Mouse (Mus musculus): ENCODE results near the gene Smc3. TPM values are rescaled to one million over a fixed set of nuclear protein-coding genes. Genes with fewer than 3 reads are reported as not detected.

Gene Smc3
- 87.3 and 87.4 TPM in 2 replicates for polyA plus RNA-seq (2015; fragmentation: Nextera tagmentation; extraction: Ambion mirVana)

DNA sequence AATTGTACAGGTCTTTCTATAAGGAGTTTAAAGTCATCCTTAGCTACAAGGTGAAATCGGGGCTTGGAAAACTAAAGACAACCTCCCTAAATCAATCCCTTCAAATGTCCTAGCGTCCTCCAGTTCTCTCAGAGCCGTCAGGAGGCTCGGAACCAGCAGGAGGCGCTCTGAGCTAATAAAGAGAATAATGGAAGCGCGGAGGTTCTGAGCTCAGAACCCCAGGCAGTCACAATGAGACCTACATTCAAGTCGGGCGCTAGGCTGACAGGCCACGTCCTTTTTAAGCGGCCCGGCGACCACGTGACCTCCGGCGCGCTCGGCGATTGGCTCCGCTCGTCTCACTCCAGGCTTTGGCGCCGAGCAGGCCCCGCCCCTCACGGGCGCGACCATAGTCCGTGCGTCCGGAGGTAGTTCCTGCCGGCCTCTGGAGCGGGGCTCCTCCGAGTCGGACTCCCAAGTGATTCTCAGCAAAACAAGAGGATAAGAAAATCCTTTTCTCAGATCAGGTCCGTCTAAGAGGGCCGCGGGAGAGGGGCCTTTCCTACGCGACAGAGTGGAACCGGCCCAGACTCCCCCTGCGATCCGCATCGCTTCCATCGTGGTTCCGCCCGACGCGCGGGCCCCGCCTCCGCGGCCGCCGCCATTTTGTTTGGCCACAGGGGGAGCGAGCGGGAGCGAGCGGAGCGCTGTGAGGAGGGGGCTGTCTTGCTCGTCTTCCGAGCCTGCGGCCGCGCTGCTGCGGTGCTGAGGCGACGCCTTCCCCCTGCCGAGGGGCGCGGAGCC lies at the start of gene Smc3:
Smc3 (plus strand) TSS at position 642 of the 783 bp plus-strand sequence.
- H3K9ac ChIP-seq = peak within 1 kb of the TSS; percentile 96

DNA sequence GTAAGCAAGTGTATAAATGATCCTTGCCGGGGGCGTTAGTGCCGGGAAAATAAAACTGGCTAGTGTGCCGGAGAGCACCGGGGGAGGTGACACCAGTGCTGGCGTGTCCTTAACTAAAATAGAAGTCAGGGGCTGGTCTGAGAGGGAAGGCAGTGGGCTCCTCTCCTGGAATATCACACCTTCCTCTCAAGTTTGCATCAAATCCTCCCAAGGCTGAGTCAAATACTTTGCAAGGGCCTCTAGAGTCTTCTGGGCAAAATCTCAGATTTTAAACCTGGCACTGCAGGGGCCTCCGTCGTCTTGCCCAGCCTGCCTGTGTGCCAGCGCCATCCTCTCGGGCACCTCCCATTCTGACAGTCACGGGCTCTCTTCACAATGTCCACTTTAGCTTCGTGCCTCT lies 49.2 kb upstream of the Smc3 start:
- no peaks in the 10 kb centered on the region for H3K27me3 ChIP-seq
- no peak overlapping the region for H3K4me3 ChIP-seq
- H3K4me2 ChIP-seq = no peak overlapping the region
- ATAC-seq = no peak
- no peaks in the 10 kb centered on the region for H3K36me3 ChIP-seq (ENCODE audit: poor library complexity, severe bottlenecking)
- 81% methylated on average over 12 of the region's 12 CpGs for WGBS
- no peak overlapping the region for H3K27ac ChIP-seq
- H3K9ac ChIP-seq = no peak overlapping the region
- H3K9me3 ChIP-seq (replicated peaks) = no peaks in the 10 kb centered on the region
- H3K4me1 ChIP-seq = peaks cover 6% of the 10 kb centered on the region

More for the DNA sequence above, at the start of gene Smc3:
- Histone ChIP-seq H3K4me3 (peak within 1 kb of the TSS; percentile 98), H3K4me2 (peak within 1 kb of the TSS; percentile 97), H3K4me1 (peaks cover 23% of the 10 kb centered on the region), H3K27ac (peak within 1 kb of the TSS; percentile 97), H3K27me3 (no peaks in the 10 kb centered on the region), H3K36me3 (ENCODE audit: poor library complexity, severe bottlenecking) (peaks cover 18% of the 10 kb centered on the region), H3K9me3 (replicated peaks) (no peaks in the 10 kb centered on the region)
- WGBS = under 1% methylated on average over 68 of the region's 70 CpGs
- peak; percentile 97 for ATAC-seq

- WGBS = 46% methylated on average over 10 of the region's 10 CpGs
- Histone ChIP-seq H3K4me2 (no peak overlapping the region), H3K4me3 (no peak overlapping the region), H3K4me1 (peaks cover 9% of the 10 kb centered on the region), H3K27ac (no peak overlapping the region), H3K36me3 (ENCODE audit: poor library complexity, severe bottlenecking) (no peaks in the 10 kb centered on the region), H3K9me3 (replicated peaks) (no peaks in the 10 kb centered on the region), H3K9ac (no peak overlapping the region), H3K27me3 (no peaks in the 10 kb centered on the region)
- ATAC-seq = no peak
Measured at GRCm38 (mm10) chr19:53552216-53552786, 47.9 kb upstream of the Smc3 start.

GRCm38 (mm10) chr19:53552795-53553194 lies 47.4 kb upstream of the Smc3 start:
- WGBS = 68% methylated on average over 6 of the region's 6 CpGs

DNA sequence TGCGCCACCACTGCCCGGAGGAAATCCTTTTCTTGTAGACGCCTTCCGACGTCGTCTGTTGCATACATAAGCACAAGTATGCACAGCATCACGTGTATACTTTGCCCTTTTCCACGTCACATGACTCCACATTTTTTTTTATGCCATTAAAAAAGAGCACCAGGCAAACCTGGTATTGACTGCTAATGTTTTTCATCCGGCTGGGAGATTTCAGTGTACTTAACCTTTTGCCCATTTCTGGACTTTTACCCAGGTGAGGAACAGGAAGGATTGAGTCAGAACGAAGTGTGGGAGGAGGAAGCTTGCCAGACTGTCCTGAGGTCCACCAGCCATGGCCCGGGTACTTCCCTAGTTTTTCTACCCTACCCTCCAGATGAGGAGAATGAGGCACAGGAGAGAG lies 45.8 kb upstream of the Smc3 start:
- 90% methylated on average over 11 of the region's 11 CpGs for WGBS

More at GRCm38 (mm10) chr19:53552795-53553194, 47.4 kb upstream of the Smc3 start:
- no peaks in the 10 kb centered on the region for H3K36me3 ChIP-seq (ENCODE audit: poor library complexity, severe bottlenecking)
- H3K4me1 ChIP-seq = peaks cover 7% of the 10 kb centered on the region; the same call in 1 of the 2 replicates
- ATAC-seq = no peak
- H3K27me3 ChIP-seq = no peaks in the 10 kb centered on the region
- H3K27ac ChIP-seq = no peak overlapping the region
- H3K9me3 ChIP-seq (replicated peaks) = no peaks in the 10 kb centered on the region
- no peak overlapping the region for H3K4me3 ChIP-seq
- no peak overlapping the region for H3K4me2 ChIP-seq
- H3K9ac ChIP-seq = no peak overlapping the region

GRCm38 (mm10) chr19:53554981-53555616 lies 45.1 kb upstream of the Smc3 start:
- ATAC-seq = no peak
- no peaks in the 10 kb centered on the region for H3K27me3 ChIP-seq
- 81% methylated on average over 5 of the region's 5 CpGs for WGBS
- H3K27ac ChIP-seq = no peak overlapping the region
- no peaks in the 10 kb centered on the region for H3K36me3 ChIP-seq (ENCODE audit: poor library complexity, severe bottlenecking)
- no peaks in the 10 kb centered on the region for H3K9me3 ChIP-seq (replicated peaks)
- peaks cover 5% of the 10 kb centered on the region; the same call in 1 of the 2 replicates for H3K4me1 ChIP-seq
- H3K9ac ChIP-seq = no peak overlapping the region
- H3K4me3 ChIP-seq = no peak overlapping the region
- H3K4me2 ChIP-seq = no peak overlapping the region

More for the DNA sequence above, 45.8 kb upstream of the Smc3 start:
- no peak overlapping the region for H3K4me2 ChIP-seq
- H3K9me3 ChIP-seq (replicated peaks) = no peaks in the 10 kb centered on the region
- no peaks in the 10 kb centered on the region for H3K36me3 ChIP-seq (ENCODE audit: poor library complexity, severe bottlenecking)
- ATAC-seq = no peak
- no peaks in the 10 kb centered on the region for H3K27me3 ChIP-seq
- H3K9ac ChIP-seq = no peak overlapping the region
- H3K4me3 ChIP-seq = no peak overlapping the region
- H3K4me1 ChIP-seq = peaks cover 5% of the 10 kb centered on the region; the same call in 1 of the 2 replicates
- no peak overlapping the region for H3K27ac ChIP-seq

- H3K36me3 ChIP-seq (ENCODE audit: poor library complexity, severe bottlenecking) = no peaks in the 10 kb centered on the region
- WGBS = 36% methylated on average over 6 of the region's 6 CpGs
- no peak overlapping the region for H3K4me2 ChIP-seq
Measured at GRCm38 (mm10) chr19:53556841-53557240, 43.4 kb upstream of the Smc3 start.

DNA sequence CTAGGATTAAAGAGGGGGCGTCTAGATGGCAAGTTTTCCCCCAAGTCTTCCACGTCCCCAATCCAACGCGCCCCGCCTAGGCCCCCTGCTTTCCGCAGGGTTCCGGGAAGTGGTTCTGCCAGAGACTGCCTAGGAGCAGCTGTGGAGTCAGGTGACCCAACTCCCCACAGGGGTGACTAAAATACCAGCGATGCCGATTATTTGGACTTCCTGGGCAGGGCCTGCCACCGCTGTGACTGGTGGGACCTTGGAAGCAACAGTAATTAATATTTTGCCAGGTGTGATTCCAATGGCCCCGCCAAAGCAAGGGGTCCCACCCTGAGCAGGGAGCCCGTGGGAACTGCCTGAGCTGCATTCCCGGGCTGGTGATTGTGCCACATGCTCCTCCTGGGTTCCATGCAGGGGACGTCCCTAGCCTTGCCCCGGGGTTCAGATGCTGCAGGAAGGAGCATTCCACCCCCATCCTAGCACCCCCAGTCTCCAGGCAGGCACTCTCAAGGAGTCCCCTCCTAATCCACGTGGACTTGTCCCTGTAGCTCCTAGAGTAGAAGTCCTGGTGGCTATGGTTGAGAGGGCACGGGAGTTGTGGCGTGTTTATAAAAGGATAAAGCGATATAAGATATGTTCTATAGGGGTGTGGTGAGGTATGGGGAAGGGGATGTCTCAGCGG lies 42.8 kb upstream of the Smc3 start:
- no peak overlapping the region for H3K4me2 ChIP-seq
- no peak for ATAC-seq
- peaks cover 5% of the 10 kb centered on the region; the same call in 1 of the 2 replicates for H3K4me1 ChIP-seq
- no peaks in the 10 kb centered on the region for H3K9me3 ChIP-seq (replicated peaks)
- no peak overlapping the region for H3K27ac ChIP-seq
- no peaks in the 10 kb centered on the region for H3K27me3 ChIP-seq
- H3K9ac ChIP-seq = no peak overlapping the region
- WGBS = 45% methylated on average over 20 of the region's 20 CpGs
- no peak overlapping the region for H3K4me3 ChIP-seq
- no peaks in the 10 kb centered on the region for H3K36me3 ChIP-seq (ENCODE audit: poor library complexity, severe bottlenecking)

More at GRCm38 (mm10) chr19:53556841-53557240, 43.4 kb upstream of the Smc3 start:
- H3K9ac ChIP-seq = no peak overlapping the region
- ATAC-seq = no peak
- no peaks in the 10 kb centered on the region for H3K9me3 ChIP-seq (replicated peaks)
- no peak overlapping the region for H3K27ac ChIP-seq
- H3K27me3 ChIP-seq = no peaks in the 10 kb centered on the region
- peaks cover 5% of the 10 kb centered on the region; the same call in 1 of the 2 replicates for H3K4me1 ChIP-seq
- H3K4me3 ChIP-seq = no peak overlapping the region

DNA sequence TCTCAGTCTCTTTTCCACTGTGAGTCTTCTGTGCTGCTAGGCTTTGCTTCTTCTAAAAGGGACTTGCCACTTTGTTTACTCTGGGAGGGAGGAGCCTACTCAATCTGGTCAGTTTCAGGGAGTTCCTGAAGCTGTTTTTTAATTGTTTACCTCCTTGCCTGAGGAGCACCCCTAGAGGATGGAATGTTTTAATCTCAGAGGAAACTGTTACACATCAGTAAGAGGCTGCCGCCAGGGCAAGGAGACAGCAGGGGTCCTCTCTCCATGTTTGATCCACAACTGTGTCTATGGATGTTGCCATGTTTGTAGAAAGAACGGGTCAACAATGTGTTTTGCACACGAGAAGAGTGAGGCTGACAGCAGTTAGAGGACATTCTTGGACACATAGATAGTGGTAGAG lies 39.8 kb upstream of the Smc3 start:
- no peak overlapping the region for H3K9ac ChIP-seq
- H3K4me3 ChIP-seq = no peak overlapping the region
- no peaks in the 10 kb centered on the region for H3K36me3 ChIP-seq (ENCODE audit: poor library complexity, severe bottlenecking)
- no peak overlapping the region for H3K4me2 ChIP-seq
- 80% methylated on average over 3 of the region's 3 CpGs for WGBS
- H3K4me1 ChIP-seq = peaks cover 5% of the 10 kb centered on the region; the same call in 1 of the 2 replicates
- H3K27ac ChIP-seq = no peak overlapping the region
- no peak for ATAC-seq
- no peaks in the 10 kb centered on the region for H3K27me3 ChIP-seq
- H3K9me3 ChIP-seq (replicated peaks) = no peaks in the 10 kb centered on the region

DNA sequence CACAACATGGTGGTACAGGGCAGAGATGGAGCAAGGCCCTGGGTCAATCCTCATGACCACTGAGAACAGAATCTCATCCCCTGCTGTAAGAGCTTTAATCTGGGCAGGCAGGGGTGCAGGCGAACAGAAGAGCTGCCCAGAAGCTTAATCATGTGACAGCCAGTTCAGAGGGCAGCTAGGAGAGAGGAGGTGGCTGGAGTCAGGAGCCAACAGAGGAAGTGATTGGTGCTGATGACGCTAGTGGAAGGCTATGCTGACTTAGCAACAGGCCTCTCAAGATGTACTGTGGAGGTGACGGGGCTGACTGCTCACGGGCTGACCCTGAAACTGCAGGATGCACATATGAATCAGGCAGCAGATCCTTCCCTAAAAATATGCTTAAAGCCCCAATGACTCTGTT lies 36.0 kb upstream of the Smc3 start:
- Histone ChIP-seq H3K9ac (no peak overlapping the region), H3K27ac (no peak overlapping the region), H3K4me2 (no peak overlapping the region), H3K9me3 (replicated peaks) (no peaks in the 10 kb centered on the region), H3K36me3 (ENCODE audit: poor library complexity, severe bottlenecking) (no peaks in the 10 kb centered on the region), H3K4me3 (no peak overlapping the region), H3K27me3 (no peaks in the 10 kb centered on the region), H3K4me1 (no peaks in the 10 kb centered on the region)
- 49% methylated on average over 4 of the region's 4 CpGs for WGBS
- no peak for ATAC-seq

DNA sequence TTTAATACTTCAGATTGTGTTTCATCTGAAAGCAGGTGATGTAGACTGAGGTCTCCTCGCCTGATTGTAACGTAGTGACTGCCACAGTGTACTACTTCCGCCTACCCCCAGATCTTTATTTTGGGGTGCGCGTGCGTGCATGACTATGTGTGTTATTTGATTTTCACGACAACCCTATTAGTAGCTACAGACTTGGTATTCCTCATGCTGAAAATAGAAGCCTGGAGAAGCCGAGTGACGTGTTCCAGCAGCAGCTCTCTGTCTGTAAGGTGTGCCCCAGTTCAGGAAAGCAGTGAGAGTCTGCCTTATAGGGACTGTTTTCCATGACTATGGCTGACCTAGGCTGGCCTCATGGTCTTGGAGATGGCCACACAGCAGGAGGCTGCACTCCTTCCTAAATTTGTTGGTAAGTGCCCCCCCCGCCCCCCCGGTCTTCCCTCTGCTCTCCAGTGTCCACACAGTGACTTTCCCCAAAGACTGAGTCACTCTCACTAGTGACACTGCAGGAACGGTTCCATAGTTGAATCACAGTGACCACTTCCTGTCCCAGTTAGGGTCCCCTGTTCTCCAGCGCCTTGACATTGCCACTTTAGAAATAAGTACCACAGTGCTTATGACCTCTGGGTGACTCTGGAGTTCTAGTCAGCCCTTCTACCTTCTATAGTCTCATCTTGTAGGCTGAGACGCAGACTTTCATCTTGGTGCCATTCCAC lies 34.5 kb upstream of the Smc3 start:
- H3K4me2 ChIP-seq = no peak overlapping the region
- no peak overlapping the region for H3K4me3 ChIP-seq
- no peaks in the 10 kb centered on the region for H3K4me1 ChIP-seq
- H3K27ac ChIP-seq = no peak overlapping the region
- H3K9me3 ChIP-seq (replicated peaks) = no peaks in the 10 kb centered on the region
- H3K9ac ChIP-seq = no peak overlapping the region
- WGBS = 95% methylated on average over 14 of the region's 14 CpGs
- H3K36me3 ChIP-seq (ENCODE audit: poor library complexity, severe bottlenecking) = no peaks in the 10 kb centered on the region
- no peak for ATAC-seq
- H3K27me3 ChIP-seq = no peaks in the 10 kb centered on the region
